In the genomic region with DNA sequence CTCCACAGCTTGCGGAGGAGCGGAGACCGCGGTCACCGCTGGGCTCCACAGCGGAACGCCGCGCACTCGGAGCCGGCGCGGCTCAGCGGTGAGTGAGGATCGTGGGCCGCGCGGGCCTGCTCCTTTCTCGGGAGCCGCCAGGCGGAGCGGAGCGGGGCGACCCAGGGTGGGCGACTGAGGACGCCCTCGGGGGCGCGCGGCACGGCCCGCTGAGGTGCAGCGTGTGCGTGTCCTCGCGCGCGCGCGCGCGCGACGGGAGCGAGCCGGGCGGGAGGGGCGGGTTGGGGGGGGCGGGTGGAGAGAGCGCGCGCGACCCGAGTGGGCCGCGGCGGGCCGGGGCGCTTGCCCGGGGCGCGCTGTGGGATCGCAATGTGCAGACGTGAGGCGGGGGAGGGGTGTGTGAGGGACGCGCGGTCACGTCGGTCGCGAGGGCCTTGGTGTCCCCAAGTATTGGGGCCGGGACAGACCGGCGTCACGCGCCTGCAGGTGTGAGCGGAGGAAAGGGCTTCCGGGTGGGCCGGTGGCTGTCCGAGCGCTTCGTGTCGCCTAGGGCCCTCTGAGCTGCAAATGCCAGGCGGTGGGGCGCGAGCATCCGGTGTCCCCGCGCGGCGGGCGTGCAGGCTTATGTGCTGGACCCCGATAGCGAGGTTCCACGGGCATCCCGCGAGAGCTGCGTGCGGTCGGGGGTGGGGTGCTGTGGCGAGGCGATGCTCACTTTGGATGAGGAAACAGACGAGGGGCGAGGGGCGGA, we compare ENCODE assay signal across 7 mouse cellular contexts. TPM values are rescaled to one million over a fixed set of nuclear protein-coding genes. Genes with fewer than 3 reads are reported as not detected.
DNase-seq lines count a peak whose midpoint lies in the region; ATAC-seq and TF ChIP-seq lines count a peak whose summit lies in the region.

No protein-coding gene starts in this region.

- peak overlapping the region; percentile 88 for H3K9ac ChIP-seq in hindbrain, postnatal 0 days (replicated peaks; ENCODE audit: low read length)

- H3K4me3 ChIP-seq in hindbrain, postnatal 0 days (ENCODE audit: low read length): peak overlapping the region; percentile 90

- no peaks in the 10 kb centered on the region for H3K9me3 ChIP-seq in hindbrain, postnatal 0 days (ENCODE audit: low read length)

- no peak for TF ChIP-seq CTCF in hindbrain, postnatal 0 days (IDR thresholded peaks at IDR 0.05; ENCODE audit: low read depth)

- WGBS in hindbrain, postnatal 0 days: under 1% methylated on average over 80 of the region's 106 CpGs

- H3K36me3 ChIP-seq in hindbrain, postnatal 0 days (ENCODE audit: insufficient read depth, low read length): no peaks in the 10 kb centered on the region

- intact Hi-C loops in left cerebral cortex, postnatal 36 days (cut with DNase I): loop anchor here (1.0 to 10.0 kb wide), 2 partner anchors 87 to 153 kb away; no protein-coding TSS in a partner anchor

- peak; percentile 33 for ATAC-seq in common myeloid progenitor, adult 5-6 weeks (replicated peaks; ENCODE audit: low read depth, poor library complexity, severe bottlenecking)
- peak; percentile 54 for ATAC-seq in hindbrain, postnatal 0 days
- 0 out of 2 replicates have a peak, but pooled peaks have one; percentile 13 for ATAC-seq in megakaryocyte-erythroid progenitor cell, adult 5-6 weeks (replicated peaks; ENCODE audit: low FRiP score, low TSS enrichment, poor library complexity, severe bottlenecking)

- 0 out of 2 replicates have a peak, but pooled peaks cover 9% of the 10 kb centered on the region for H3K4me1 ChIP-seq in hindbrain, postnatal 0 days (ENCODE audit: insufficient read depth, low read length)

- peak overlapping the region; percentile 94 for H3K27ac ChIP-seq in hindbrain, postnatal 0 days

- H3K4me2 ChIP-seq in hindbrain, postnatal 0 days (ENCODE audit: low read depth, low read length): peak overlapping the region; percentile 70

- no peaks in the 10 kb centered on the region for H3K27me3 ChIP-seq in hindbrain, postnatal 0 days (ENCODE audit: insufficient read depth, low read length)

- peak; percentile 74 to 85 for DNase-seq in adrenal gland, adult (ENCODE audit: inconsistent age in 2 of 2, low spot score in 1 of 2)
- peak; percentile 37 to 57 for DNase-seq in gastrocnemius, adult 8-10 months (ENCODE audit: low spot score in 2 of 2)
- peak; percentile 85 for DNase-seq in hindbrain, postnatal 0 days (ENCODE audit: low spot score)
- DNase-seq in left cerebral cortex, postnatal 36 days (ENCODE audit: low spot score in 2 of 2): peak; percentile 66 to 67
- DNase-seq in right cerebral cortex, postnatal 36 days (ENCODE audit: low spot score in 2 of 2): peak; percentile 35 to 45

RNA-seq across cellular contexts. Expression of a gene that starts 0.5 kb away (rescaled TPM):
- total RNA-seq in common myeloid progenitor, adult 5-6 weeks (2017): 45.8 and 100 TPM in 2 replicates
- total RNA-seq in gastrocnemius, adult 8-10 months (2022): 10 to 100 TPM; 46.5 to 53.7 (median 48.9) TPM
- total RNA-seq in hindbrain, postnatal 0 days (2014; rRNA removed): 27.2 and 33.5 TPM in 2 replicates
- polyA plus RNA-seq in hindbrain, postnatal 0 days (2015; fragmentation: Nextera tagmentation; extraction: Ambion mirVana): 30.8 and 32.2 TPM in 2 replicates
- 100 to 1,000 TPM; 107 to 142 TPM for total RNA-seq in left cerebral cortex, postnatal 36 days (2021)
- total RNA-seq in megakaryocyte-erythroid progenitor cell, adult 5-6 weeks (2014; fragmentation: Nextera tagmentation): 79.3 and 89.0 TPM in 2 replicates
- total RNA-seq in megakaryocyte-erythroid progenitor cell, adult 5-6 weeks (2017): 40.3 and 48.5 TPM in 2 replicates

RNA-seq across cellular contexts. Expression of a gene that starts 39.9 kb away (rescaled TPM):
- total RNA-seq in common myeloid progenitor, adult 5-6 weeks (2017): not detected in 2 replicates
- under 1 TPM in 3 of 4 experiments, not detected in 1; 0.13 to 0.18 (median 0.17) TPM for total RNA-seq in gastrocnemius, adult 8-10 months (2022)
- 0.90 and 0.94 TPM in 2 replicates for total RNA-seq in hindbrain, postnatal 0 days (2014; rRNA removed)
- 0.21 and 0.33 TPM in 2 replicates for polyA plus RNA-seq in hindbrain, postnatal 0 days (2015; fragmentation: Nextera tagmentation; extraction: Ambion mirVana)
- total RNA-seq in left cerebral cortex, postnatal 36 days (2021): under 1 TPM; 0.39 TPM
- not detected in 2 replicates for total RNA-seq in megakaryocyte-erythroid progenitor cell, adult 5-6 weeks (2014; fragmentation: Nextera tagmentation)
- total RNA-seq in megakaryocyte-erythroid progenitor cell, adult 5-6 weeks (2017): not detected in 2 replicates

Comparison
In these comparisons a context has a peak if more than half of its experiments do, and no peak if none do; other contexts are left out.
1. Peak in every context shown above with its lines: DNase-seq, ATAC-seq, H3K4me3 ChIP-seq and H3K27ac ChIP-seq.